Mouse (Mus musculus) olfactory bulb, adult 2 months (tissue): Measurements from ENCODE around the gene Psmg3.

ENCODE experiments used
- CTCF ChIP-seq: fragments of 200-500 bp; IDR thresholded peaks from 2 replicates; pipeline ENCODE4 v1.5.1; 2012; ENCODE audit warnings: low read depth, mild to moderate bottlenecking, low read length, moderate library complexity; ENCODE audit not compliant: insufficient read depth
- POLR2A ChIP-seq: fragments of 200-500 bp; IDR thresholded peaks from 2 replicates; pipeline ENCODE4 v1.6.1; 2012; ENCODE audit warnings: mild to moderate bottlenecking, low read depth, low read length, moderate library complexity; ENCODE audit not compliant: insufficient read depth

GRCm38 (mm10) chr5:139797473-139798167 is 29.1 kb downstream of the Psmg3 start:
- no peak for TF ChIP-seq CTCF
- no peak for TF ChIP-seq POLR2A
